Mouse (Mus musculus) erythroblast, embryonic 14.5 days (primary cell): ENCODE measurements around the gene Thbs4.

ENCODE experiments used
- GATA1 ChIP-seq: IDR thresholded peaks from 2 replicates; pipeline ENCODE4 v1.6.1; 2012; ENCODE audit warnings: low read length, inconsistent platforms, mixed read lengths
- TAL1 ChIP-seq: IDR thresholded peaks from 3 replicates; pipeline ENCODE4 v1.6.1; 2012; ENCODE audit warnings: low read length, inconsistent platforms, mixed read lengths

DNA sequence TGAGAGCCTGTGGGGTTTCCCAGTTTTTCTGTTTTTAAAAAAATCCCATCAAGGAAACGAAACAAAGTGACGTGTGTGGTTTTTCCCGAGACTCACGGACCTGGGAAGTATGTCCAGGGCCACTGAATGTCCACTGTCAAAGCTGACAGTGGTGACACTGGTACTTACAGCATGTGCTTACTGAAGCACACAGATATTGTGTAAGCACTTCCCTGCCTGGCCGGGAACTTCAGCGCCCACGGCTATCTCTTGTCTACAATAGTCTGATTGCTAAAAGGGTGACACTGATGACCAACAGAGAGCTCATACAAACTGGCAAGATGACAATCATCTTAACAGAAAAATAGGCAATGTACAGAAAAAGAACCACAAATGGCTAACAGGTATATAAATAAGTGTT, 3.1 kb downstream of the Thbs4 start:
- TF ChIP-seq GATA1, result no peak
- TF ChIP-seq TAL1, result no peak
